Comparison of ENCODE assay signal across 7 mouse cellular contexts in genomic region chr8:13757805-13758727, GRCm38 (mm10). TPM values are rescaled to one million over a fixed set of nuclear protein-coding genes. Genes with fewer than 3 reads are reported as not detected.
DNase-seq lines count a peak whose midpoint lies in the region; ATAC-seq and TF ChIP-seq lines count a peak whose summit lies in the region.

No protein-coding gene starts in this region.

- TF ChIP-seq CTCF in embryonic fibroblast, embryonic 13.5 days (IDR thresholded peaks at IDR 0.05; ENCODE audit: borderline replicate concordance, insufficient read depth, low read length): no peak

- H3K4me3 ChIP-seq in embryonic fibroblast, embryonic 13.5 days (ENCODE audit: insufficient read depth, low read length): peak overlapping the region; percentile 95

- H3K4me1 ChIP-seq in embryonic fibroblast, embryonic 13.5 days (ENCODE audit: control insufficient read depth, insufficient read depth, low read length): 0 out of 2 replicates have a peak, but pooled peaks cover 2% of the 10 kb centered on the region

- no peak for TF ChIP-seq POLR2A in embryonic fibroblast, embryonic 13.5 days (IDR thresholded peaks at IDR 0.05; ENCODE audit: low read depth, low read length)

- DNase-seq in ES-CJ7 (ENCODE audit: low read depth, low spot score): peak; percentile 82
- peak; percentile 30 to 59 for DNase-seq in adrenal gland, postnatal 36 days
- peak; percentile 35 for DNase-seq in layer of hippocampus, adult 9-10 months (ENCODE audit: low spot score)
- peak; percentile 63 for DNase-seq in lung, postnatal 14 days
- DNase-seq in retina, postnatal 1 day: peak; percentile 68

- H3K27ac ChIP-seq in embryonic fibroblast, embryonic 13.5 days (ENCODE audit: insufficient read depth, low read length): peak overlapping the region; percentile 74

- ATAC-seq in hematopoietic stem cell, adult 5-6 weeks (replicated peaks in 1 of 2; ENCODE audit: insufficient read depth in 1 of 2, low FRiP score in 2 of 2, low TSS enrichment in 1 of 2, low read depth in 1 of 2, poor library complexity in 2 of 2, severe bottlenecking in 2 of 2): peak; percentile 57 to 73; a peak in 3 of 4 replicates

RNA-seq across cellular contexts. Expression of gene Cdc16, which starts 0.6 kb away (rescaled TPM):
- 10 to 100 TPM; 62.2 to 63.0 TPM for total RNA-seq in adrenal gland, postnatal 36 days (2021)
- polyA plus RNA-seq in embryonic fibroblast, embryonic 13.5 days (2011; ENCODE audit: insufficient read length, low read depth, missing spikeins): 123 and 140 TPM in 2 replicates
- 52.3 and 64.4 TPM in 2 replicates for total RNA-seq in hematopoietic stem cell, adult 5-6 weeks (2017)

RNA-seq across cellular contexts. Expression of gene Upf3a, which starts 27.3 kb away (rescaled TPM):
- total RNA-seq in adrenal gland, postnatal 36 days (2021): 10 to 100 TPM; 30.0 to 31.3 TPM
- 26.8 and 27.4 TPM in 2 replicates for polyA plus RNA-seq in embryonic fibroblast, embryonic 13.5 days (2011; ENCODE audit: insufficient read length, low read depth, missing spikeins)
- 26.6 and 40.5 TPM in 2 replicates for total RNA-seq in hematopoietic stem cell, adult 5-6 weeks (2017)

RNA-seq across cellular contexts. Expression of gene Cfap97d2, which starts 52.4 kb away (rescaled TPM):
- total RNA-seq in adrenal gland, postnatal 36 days (2021): under 1 TPM in 1 of 2 experiments, not detected in 1; 0.20 TPM
- not detected in 2 replicates for polyA plus RNA-seq in embryonic fibroblast, embryonic 13.5 days (2011; ENCODE audit: insufficient read length, low read depth, missing spikeins)
- total RNA-seq in hematopoietic stem cell, adult 5-6 weeks (2017): not detected in 2 replicates

Comparison
In these comparisons a context has a peak if more than half of its experiments do, and no peak if none do; other contexts are left out.
1. Peak in every context shown above with its lines: DNase-seq, ATAC-seq, H3K4me3 ChIP-seq and H3K27ac ChIP-seq.